Mouse (Mus musculus): Measurements from ENCODE around the gene Recql5. TPM values are rescaled to one million over a fixed set of nuclear protein-coding genes. Genes with fewer than 3 reads are reported as not detected.
"Not testable (repeated sequence)": the region's sequence is repeated elsewhere in the genome, so short reads cannot be mapped to it uniquely, and the experiment has no call there.

The Recql5 gene
- total RNA-seq, 2 experiments from 2014 or later, result 7.5 to 8.6 TPM

GRCm38 (mm10) chr11:115859143-115859945, 73.9 kb downstream of the Recql5 start:
- peak overlapping the region; percentile 67 for H3K4me3 ChIP-seq
- TF ChIP-seq CTCF (IDR thresholded peaks at IDR 0.05), result peak; percentile 96
- no peak overlapping the region for H3K27ac ChIP-seq
- intact Hi-C loops (cut with DNase I), result loop anchor here (2.0 kb wide), 1 partner anchor 21 kb away; no protein-coding TSS in a partner anchor
- DNase-seq, result peak; percentile 94

GRCm38 (mm10) chr11:115858354-115858753, 74.9 kb downstream of the Recql5 start, which contains the start of gene Myo15b:
Gene Myo15b, plus strand, starts transcription at chr11:115858406.
- Histone ChIP-seq H3K4me3 (peak within 1 kb of the TSS; percentile 67), H3K27ac (no peak within 1 kb of the TSS)
- intact Hi-C loops (cut with DNase I), result loop anchor here (2.0 kb wide), 1 partner anchor 20 kb away; no protein-coding TSS in a partner anchor
- no peak for DNase-seq
- TF ChIP-seq CTCF (IDR thresholded peaks at IDR 0.05), result no peak

GRCm38 (mm10) chr11:115857936-115858335, 75.3 kb downstream of the Recql5 start:
- no peak overlapping the region for H3K4me3 ChIP-seq
- no peak for TF ChIP-seq CTCF (IDR thresholded peaks at IDR 0.05)
- DNase-seq, result no peak
- no peak overlapping the region for H3K27ac ChIP-seq
- intact Hi-C loops (cut with DNase I), result loop anchor here (2.0 kb wide), 1 partner anchor 19 kb away; no protein-coding TSS in a partner anchor

- H3K27ac ChIP-seq; DNase-seq; H3K4me3 ChIP-seq; intact Hi-C loops (cut with DNase I): not testable (repeated sequence)
Measured at GRCm38 (mm10) chr11:115857146-115857545, 76.1 kb downstream of the Recql5 start.

GRCm38 (mm10) chr11:115854674-115855073, 78.6 kb downstream of the Recql5 start:
- intact Hi-C loops (cut with DNase I), result no loop called here
- TF ChIP-seq CTCF (IDR thresholded peaks at IDR 0.05), result no peak
- Histone ChIP-seq H3K4me3 (no peak overlapping the region), H3K27ac (no peak overlapping the region)
- DNase-seq, result no peak

DNA sequence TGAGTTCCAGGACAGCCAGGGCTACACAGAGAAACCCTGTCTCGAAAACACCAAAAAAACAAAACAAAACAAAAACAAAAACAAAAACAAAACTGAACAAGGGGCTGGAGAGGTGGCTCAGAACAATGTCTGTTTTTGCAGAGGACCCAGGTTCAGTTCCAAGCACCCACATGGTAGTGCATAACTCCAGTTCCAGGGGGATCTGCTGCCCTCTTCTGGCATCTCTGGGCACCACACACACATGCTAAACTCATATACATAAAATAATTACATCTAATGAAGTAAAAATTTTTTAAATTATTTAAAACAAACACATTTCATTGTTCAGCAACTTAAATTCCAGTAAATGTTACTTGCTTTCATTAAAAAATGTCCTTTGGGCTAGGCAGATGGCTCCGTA, 87.5 kb downstream of the Recql5 start:
- Histone ChIP-seq H3K4me3 (no peak overlapping the region), H3K27ac (no peak overlapping the region)
- TF ChIP-seq CTCF (IDR thresholded peaks at IDR 0.05), result peak; percentile 3; the same call in 1 of the 2 replicates
- intact Hi-C loops (cut with DNase I), result no loop called here
- DNase-seq, result no peak

DNA sequence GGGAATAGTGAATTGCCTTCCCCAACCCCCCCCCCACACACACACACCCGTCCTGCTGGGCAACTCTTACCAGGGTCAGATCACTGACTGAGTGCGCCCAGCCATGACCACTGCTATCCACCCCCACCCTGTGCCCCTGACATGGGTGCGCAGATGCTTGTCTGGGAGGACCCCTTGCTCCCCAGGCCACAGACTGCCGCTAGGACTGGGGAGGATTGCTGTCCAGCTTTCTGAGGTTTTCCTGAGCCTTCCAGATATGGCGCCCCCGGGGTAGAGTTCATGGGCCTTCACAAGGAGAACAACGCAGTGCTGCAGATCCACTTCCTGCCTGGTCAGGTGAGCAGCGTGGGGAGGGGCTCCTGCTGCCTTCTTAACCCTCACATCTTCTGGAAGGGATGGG, 89.0 kb downstream of the Recql5 start:
- H3K27ac ChIP-seq, result no peak overlapping the region
- intact Hi-C loops (cut with DNase I), result no loop called here
- no peak for DNase-seq

DNA sequence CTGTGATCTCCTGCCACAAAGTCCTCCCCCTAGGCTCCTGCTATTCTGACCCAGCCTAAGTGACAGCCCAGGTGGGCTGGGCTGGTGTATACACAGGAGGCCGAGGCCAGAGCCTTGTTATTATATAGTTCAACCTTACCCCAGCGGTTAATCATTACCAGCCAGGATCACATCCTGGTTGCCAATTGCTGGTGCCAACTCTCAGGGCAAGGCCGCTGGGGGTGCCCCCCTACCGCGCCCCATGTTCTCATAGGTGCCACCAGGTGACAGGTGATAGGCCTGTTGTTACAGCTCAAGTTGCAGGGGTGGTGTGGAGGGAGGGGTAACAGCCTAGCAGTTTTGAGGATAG, 89.4 kb downstream of the Recql5 start:
- H3K27ac ChIP-seq, result no peak overlapping the region
- no peak for DNase-seq
- TF ChIP-seq CTCF (IDR thresholded peaks at IDR 0.05), result no peak

More for the DNA sequence above, 89.0 kb downstream of the Recql5 start:
- no peak overlapping the region for H3K4me3 ChIP-seq
- no peak for TF ChIP-seq CTCF (IDR thresholded peaks at IDR 0.05)

DNA sequence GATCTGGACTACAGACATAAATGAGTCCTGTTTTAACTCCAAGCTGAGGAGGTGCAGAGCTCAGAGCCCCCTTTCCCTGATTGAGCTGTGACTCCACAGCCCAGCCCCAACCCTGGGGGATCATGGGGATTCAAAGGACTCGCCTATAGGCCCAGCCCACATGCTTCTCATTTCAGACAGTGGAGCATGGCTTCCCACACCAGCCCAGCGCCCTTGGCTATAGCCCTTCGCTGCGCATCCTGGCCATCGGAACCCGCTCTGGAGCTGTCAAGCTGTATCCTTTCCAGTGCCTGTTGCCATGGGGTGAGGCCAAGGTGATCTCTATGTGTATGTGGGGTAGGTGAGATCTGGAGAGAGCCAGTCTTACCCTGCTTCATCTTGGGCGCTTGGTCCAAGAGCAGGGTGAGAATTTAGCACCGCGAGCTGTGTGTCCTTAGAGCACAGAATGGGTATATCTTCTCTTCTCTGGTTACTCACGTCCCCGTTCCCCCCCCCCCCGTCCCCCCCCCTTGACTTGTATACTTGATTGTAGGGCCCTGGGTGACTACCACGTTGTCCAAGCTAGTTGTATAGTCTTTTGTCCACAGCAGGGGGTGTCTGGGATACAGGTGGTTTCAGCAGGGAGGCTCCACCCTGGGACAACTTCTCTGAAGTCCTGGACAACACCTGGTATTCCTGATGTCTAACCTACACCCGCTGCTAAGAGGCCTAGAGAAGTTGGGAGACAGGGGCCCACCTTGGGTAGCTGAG, 90.0 kb downstream of the Recql5 start:
- Histone ChIP-seq H3K4me3 (no peak overlapping the region), H3K27ac (no peak overlapping the region)
- TF ChIP-seq CTCF (IDR thresholded peaks at IDR 0.05), result no peak
- no peak for DNase-seq
- intact Hi-C loops (cut with DNase I), result no loop called here

More for the DNA sequence above, 89.4 kb downstream of the Recql5 start:
- H3K4me3 ChIP-seq, result no peak overlapping the region
- intact Hi-C loops (cut with DNase I), result no loop called here

Other genes starting within 250 kb of the Recql5 start
- gene Grb2, start 224.9 kb downstream of the Recql5 start, total RNA-seq (2021), result 10 to 100 TPM; 60.3 to 74.7 TPM
- 10 to 100 TPM; 90.6 to 99.5 TPM for gene Tmem94, start 168.0 kb downstream of the Recql5 start, total RNA-seq (2021)
- gene Caskin2, start 119.8 kb downstream of the Recql5 start, total RNA-seq (2021), result 10 to 100 TPM; 14.5 to 19.2 TPM
- gene Tsen54, start 118.8 kb downstream of the Recql5 start, total RNA-seq (2021), result 1 to 10 TPM; 6.2 to 6.9 TPM
- 1 to 10 TPM; 8.3 to 9.8 TPM for gene Llgl2, start 109.4 kb downstream of the Recql5 start, total RNA-seq (2021)
- gene Myo15b, start 75.1 kb downstream of the Recql5 start, total RNA-seq (2021), result not detected
- gene Smim5, start 33.5 kb downstream of the Recql5 start, total RNA-seq (2021), result under 1 TPM; 0.23 to 0.89 TPM
- not detected for gene Smim6, start 21.5 kb downstream of the Recql5 start, total RNA-seq (2021)
- gene Sap30bp, start 195 bp downstream of the Recql5 start, total RNA-seq (2021), result 10 to 100 TPM; 12.1 to 13.4 TPM
- 1 to 10 TPM; 4.2 to 4.5 TPM for gene Itgb4, start 41.2 kb upstream of the Recql5 start, total RNA-seq (2021)
- 1 to 10 TPM; 3.0 to 3.8 TPM for gene Galk1, start 79.2 kb upstream of the Recql5 start, total RNA-seq (2021)
- 10 to 100 TPM; 55.9 to 58.7 TPM for gene H3f3b, start 94.5 kb upstream of the Recql5 start, total RNA-seq (2021)
- 1 to 10 TPM; 7.0 to 7.4 TPM for gene Unk, start 96.8 kb upstream of the Recql5 start, total RNA-seq (2021)
- under 1 TPM; 0.13 to 0.50 TPM for gene Unc13d, start 144.5 kb upstream of the Recql5 start, total RNA-seq (2021)
- gene Wbp2, start 153.5 kb upstream of the Recql5 start, total RNA-seq (2021), result 10 to 100 TPM; 77.2 to 81.8 TPM
- 10 to 100 TPM in 1 of 2 experiments, 1 to 10 TPM in 1; 6.0 to 12.2 TPM for gene Trim47, start 193.7 kb upstream of the Recql5 start, total RNA-seq (2021)
- 1 to 10 TPM; 4.2 to 6.6 TPM for gene Trim65, start 197.7 kb upstream of the Recql5 start, total RNA-seq (2021)
- 10 to 100 TPM; 47.5 to 61.5 TPM for gene Mrpl38, start 205.4 kb upstream of the Recql5 start, total RNA-seq (2021)
- 10 to 100 TPM; 10.5 to 11.5 TPM for gene Fbf1, start 234.7 kb upstream of the Recql5 start, total RNA-seq (2021)